Mouse (Mus musculus): ENCODE data around the gene Bcl2l1. TPM values are rescaled to one million over a fixed set of nuclear protein-coding genes. Genes with fewer than 3 reads are reported as not detected.
A peak's percentile ranks its signal among the peaks of the same experiment; 100 is the strongest.

Gene Bcl2l1
- 47.7 and 80.3 TPM in 2 replicates for total RNA-seq (2012; rRNA removed)
- total RNA-seq (2014; rRNA removed) = 13.7 and 21.3 TPM in 2 replicates
- polyA plus RNA-seq (2012; ENCODE audit: insufficient read length, low read depth) = 33.2 and 34.5 TPM in 2 replicates

DNA sequence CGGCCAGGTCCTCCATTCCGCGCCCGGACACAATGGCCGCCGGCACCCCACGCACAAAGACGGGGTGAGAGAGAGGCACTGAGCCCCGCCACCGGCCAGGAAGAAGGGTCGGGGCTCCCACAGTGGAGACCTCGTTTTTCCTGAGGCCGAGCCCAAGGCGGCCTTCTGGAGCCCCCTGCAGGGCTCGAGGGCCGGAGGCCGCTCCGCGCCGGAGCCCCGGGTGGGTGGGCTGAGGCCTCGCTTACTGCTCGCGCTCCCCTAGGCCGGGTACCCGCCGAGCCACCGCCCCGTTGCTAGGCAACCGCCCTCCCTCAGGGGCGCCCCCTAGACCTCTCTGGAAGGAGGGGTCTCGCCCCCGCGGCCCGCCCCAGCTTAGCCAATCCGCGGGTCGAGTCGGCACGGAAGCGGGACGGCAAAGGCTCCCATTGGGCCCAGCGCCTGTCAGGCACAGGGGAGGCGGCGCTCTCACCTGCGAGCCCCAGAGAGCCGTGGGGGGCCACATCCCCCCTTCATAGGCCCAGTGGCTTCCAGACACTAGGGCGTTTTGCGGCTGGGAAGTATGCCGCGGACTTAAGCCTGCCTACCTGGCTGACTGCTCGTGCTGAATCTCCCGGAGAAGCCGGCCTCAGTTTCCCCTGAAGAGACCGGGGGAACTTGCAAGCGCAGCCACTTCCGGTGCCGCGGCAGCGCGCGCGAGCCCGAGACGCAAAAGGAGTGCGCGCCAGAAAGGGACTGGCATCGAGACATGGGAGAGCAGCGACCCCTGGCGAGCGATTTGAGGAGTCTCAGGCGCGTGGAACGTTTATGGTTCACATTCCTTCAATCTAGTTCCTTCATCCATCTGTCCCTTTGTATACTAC lies at the start of gene Bcl2l1:
Gene Bcl2l1 (minus strand): TSS at position 710 of the 860 bp plus-strand sequence.
- Histone ChIP-seq H3K4me2 (ENCODE audit: insufficient read depth, low read depth, poor library complexity, severe bottlenecking) (peak within 1 kb of the TSS; percentile 63), H3K4me3 (replicated peaks in 1 of 3; ENCODE audit: low read depth in 2 of 3, low read length in 2 of 3, poor library complexity in 1 of 3) (peak within 1 kb of the TSS; percentile 61 to 85 (median 81)), H3K27ac (ENCODE audit: insufficient read depth, low read depth) (peak within 1 kb of the TSS; percentile 80), H3K9ac (ENCODE audit: insufficient read depth, low read depth) (peak within 1 kb of the TSS; percentile 78), H3K79me2 (replicated peaks; ENCODE audit: control insufficient read depth, extremely low read depth, insufficient read depth, poor library complexity, severe bottlenecking) (peaks cover 41% of the 10 kb centered on the region), H3K4me1 (ENCODE audit: control insufficient read depth in 1 of 2, insufficient read depth in 2 of 2) (peaks cover 2 to 47% of the 10 kb centered on the region in 2 experiments; a peak in 3 of 4 replicates), H3K9me3 (replicated peaks; ENCODE audit: low read length) (no peaks in the 10 kb centered on the region), H3K27me3 (replicated peaks) (peaks cover 3% of the 10 kb centered on the region), H3K36me3 (replicated peaks in 1 of 2; ENCODE audit: control insufficient read depth in 1 of 2, insufficient read depth in 1 of 2, low read length in 1 of 2) (peaks cover 6 to 7% of the 10 kb centered on the region in 2 experiments)
- in situ Hi-C loops (cut with MboI; ENCODE audit: low pct_ligation_motif_present, low pct_unique_long_range_greater_than_20kb, low sequenced_read_pairs) = loop anchor here (5.0 kb wide), 2 partner anchors 129 to 214 kb away; no protein-coding TSS in a partner anchor
- dilution Hi-C loops (cut with MboI; ENCODE audit: extremely low pct_ligation_motif_present, extremely low pct_unique_long_range_greater_than_20kb, low sequenced_read_pairs) = no loop called here
- peak; percentile 95 for DNase-seq (ENCODE audit: extremely low read depth)
- TF ChIP-seq CHD1 (IDR thresholded peaks at IDR 0.05; ENCODE audit: low read depth, low read length) (no peak), ZNF384 (IDR thresholded peaks at IDR 0.05; ENCODE audit: low read depth, low read length) (no peak), POLR2A (IDR thresholded peaks at IDR 0.05; ENCODE audit: low read depth, low read length) (no peak; the same call in 1 of the 2 replicates), PAX5 (IDR thresholded peaks at IDR 0.05; ENCODE audit: low read length) (no peak), ETS1 (conservative IDR thresholded peaks at IDR 0.05; ENCODE audit: low read depth, low read length) (no peak), JUND (conservative IDR thresholded peaks at IDR 0.05; ENCODE audit: low read depth, low read length) (no peak), CTCF (conservative IDR thresholded peaks at IDR 0.05 in 1 of 2, IDR thresholded peaks at IDR 0.05 in 1 of 2; ENCODE audit: low read depth in 2 of 2, low read length in 2 of 2) (peak; percentile 77 to 98), ZKSCAN1 (IDR thresholded peaks at IDR 0.05; ENCODE audit: borderline replicate concordance, low read depth, low read length) (no peak), MXI1 (IDR thresholded peaks at IDR 0.05; ENCODE audit: low read depth, low read length) (no peak; the same call in none of the 2 replicates), USF2 (conservative IDR thresholded peaks at IDR 0.05; ENCODE audit: low read depth, low read length) (no peak), RCOR1 (conservative IDR thresholded peaks at IDR 0.05; ENCODE audit: low read depth, low read length) (no peak), MAZ (IDR thresholded peaks at IDR 0.05; ENCODE audit: low read depth, low read length) (peak; percentile 66; the same call in 1 of the 2 replicates), ZMIZ1 (IDR thresholded peaks at IDR 0.05; ENCODE audit: low read depth, low read length) (no peak), TBP (conservative IDR thresholded peaks at IDR 0.05; ENCODE audit: low read depth, low read length) (no peak), KAT2A (IDR thresholded peaks at IDR 0.05; ENCODE audit: insufficient replicate concordance, low read length) (no peak), GABPA (IDR thresholded peaks at IDR 0.05; ENCODE audit: insufficient replicate concordance, low read depth, low read length) (no peak), ELF1 (IDR thresholded peaks at IDR 0.05; ENCODE audit: low read depth, low read length) (peak; percentile 87), HCFC1 (IDR thresholded peaks at IDR 0.05; ENCODE audit: low read depth, low read length) (peak; percentile 61), UBTF (IDR thresholded peaks at IDR 0.05; ENCODE audit: low read depth, low read length) (no peak; the same call in 1 of the 2 replicates), SMC3 (IDR thresholded peaks at IDR 0.05; ENCODE audit: low read depth, low read length) (peak; percentile 98), POLR2AphosphoS2 (IDR thresholded peaks at IDR 0.05; ENCODE audit: low read depth, low read length) (no peak), ZC3H11A (IDR thresholded peaks at IDR 0.05; ENCODE audit: low read depth, low read length) (peak; percentile 85), USF1 (IDR thresholded peaks at IDR 0.05; ENCODE audit: low read depth, low read length) (no peak), BHLHE40 (IDR thresholded peaks at IDR 0.05; ENCODE audit: low read depth, low read length) (0 out of 2 replicates have a peak, but pooled peaks have one; percentile 19), MYC (IDR thresholded peaks at IDR 0.05; ENCODE audit: low read depth, low read length) (peak; percentile 92), MAX (IDR thresholded peaks at IDR 0.05; ENCODE audit: low read length) (peak; percentile 56; the same call in 1 of the 2 replicates), EP300 (IDR thresholded peaks at IDR 0.05; ENCODE audit: low read length) (no peak), NRF1 (IDR thresholded peaks at IDR 0.05; ENCODE audit: low read depth, low read length) (0 out of 2 replicates have a peak, but pooled peaks have one; percentile 45), RAD21 (IDR thresholded peaks at IDR 0.05; ENCODE audit: low read depth, low read length) (peak; percentile 49), TCF12 (IDR thresholded peaks at IDR 0.05; ENCODE audit: low read depth, low read length) (peak; percentile 28; the same call in 1 of the 2 replicates), MEF2A (IDR thresholded peaks at IDR 0.05; ENCODE audit: borderline replicate concordance, low read depth, low read length) (peak; percentile 71; the same call in 1 of the 2 replicates), CHD2 (IDR thresholded peaks at IDR 0.05; ENCODE audit: low read length) (peak; percentile 87), JUN (IDR thresholded peaks at IDR 0.05; ENCODE audit: insufficient read depth, low read depth, low read length) (no peak), IRF4 (IDR thresholded peaks at IDR 0.05; ENCODE audit: low read depth, low read length) (peak; percentile 44), MAFK (IDR thresholded peaks at IDR 0.05; ENCODE audit: insufficient replicate concordance, low read length) (no peak), NELFE (IDR thresholded peaks at IDR 0.05; ENCODE audit: low read depth, low read length) (peak; percentile 14; the same call in 1 of the 2 replicates), E2F4 (IDR thresholded peaks at IDR 0.05; ENCODE audit: insufficient replicate concordance, low read depth, low read length) (peak; percentile 82; the same call in 1 of the 2 replicates)

Measured in CH12.LX (cell line).